Mouse (Mus musculus): ENCODE data around the gene 6030468B19Rik. TPM values are rescaled to one million over a fixed set of nuclear protein-coding genes. Genes with fewer than 3 reads are reported as not detected.

The 6030468B19Rik gene
- polyA plus RNA-seq, 1 experiment: not detected

- no peaks in the 10 kb centered on the region for H3K27me3 ChIP-seq (ENCODE audit: control insufficient read depth, insufficient read depth, insufficient read length)
- no peak overlapping the region for H3K4me3 ChIP-seq
- H3K4me2 ChIP-seq (ENCODE audit: low read depth): no peak overlapping the region
- no peaks in the 10 kb centered on the region for H3K79me2 ChIP-seq (ENCODE audit: control insufficient read depth, insufficient read depth)
- TF ChIP-seq TCF12 (IDR thresholded peaks at IDR 0.05; ENCODE audit: insufficient read depth, poor library complexity, severe bottlenecking) (no peak), MAX (IDR thresholded peaks at IDR 0.05; ENCODE audit: low read depth) (no peak), TCF3 (IDR thresholded peaks at IDR 0.05; ENCODE audit: insufficient read length, low read depth) (no peak), POLR2AphosphoS2 (IDR thresholded peaks at IDR 0.05; ENCODE audit: insufficient read length, low read depth) (no peak), USF1 (IDR thresholded peaks at IDR 0.05; ENCODE audit: low read depth) (no peak), REST (IDR thresholded peaks at IDR 0.05; ENCODE audit: insufficient read depth, insufficient read length) (no peak), SRF (IDR thresholded peaks at IDR 0.05; ENCODE audit: control insufficient read depth, insufficient read length, low read depth) (no peak), MYOD1 (IDR thresholded peaks at IDR 0.05; ENCODE audit: control insufficient read depth in 1 of 3, insufficient read length in 2 of 3, low read depth in 2 of 3) (no peak)
- no peaks in the 10 kb centered on the region for H3K36me3 ChIP-seq (ENCODE audit: control insufficient read depth, insufficient read depth)
- H3ac ChIP-seq (ENCODE audit: control insufficient read depth, insufficient read length): no peak overlapping the region
These were observed 41.6 kb downstream of the 6030468B19Rik start for GRCm38 (mm10) chr11:117839021-117839420.

DNA sequence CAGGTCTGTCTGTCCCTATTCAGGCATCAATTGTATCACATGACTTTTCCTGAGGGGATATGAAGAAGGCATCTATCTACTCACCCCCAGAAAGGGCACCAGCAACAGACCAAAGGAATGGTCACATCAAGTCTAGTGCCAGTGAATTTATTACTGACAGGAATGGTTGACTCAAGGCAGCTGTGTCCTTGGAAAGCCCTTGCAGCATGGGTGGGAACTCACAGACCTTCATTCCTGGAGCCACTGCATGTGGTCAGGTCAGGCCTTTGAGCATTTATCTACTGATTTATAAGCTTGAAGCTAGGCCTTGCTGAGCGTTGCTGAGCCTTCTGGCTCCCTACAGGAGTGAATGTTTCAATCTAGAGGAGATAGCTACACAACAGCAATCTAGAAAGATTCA, 43.5 kb downstream of the 6030468B19Rik start:
- Histone ChIP-seq H3K79me2 (ENCODE audit: control insufficient read depth, insufficient read depth) (no peaks in the 10 kb centered on the region), H3K4me3 (no peak overlapping the region), H3K4me2 (ENCODE audit: low read depth) (no peak overlapping the region), H3K36me3 (ENCODE audit: control insufficient read depth, insufficient read depth) (no peaks in the 10 kb centered on the region), H3ac (ENCODE audit: control insufficient read depth, insufficient read length) (no peak overlapping the region), H3K27me3 (ENCODE audit: control insufficient read depth, insufficient read depth, insufficient read length) (no peaks in the 10 kb centered on the region)
- TF ChIP-seq MYOD1 (IDR thresholded peaks at IDR 0.05; ENCODE audit: control insufficient read depth in 1 of 3, insufficient read length in 2 of 3, low read depth in 2 of 3) (peak in 1 of 3 experiments; percentile 51), REST (IDR thresholded peaks at IDR 0.05; ENCODE audit: insufficient read depth, insufficient read length) (no peak), USF1 (IDR thresholded peaks at IDR 0.05; ENCODE audit: low read depth) (no peak), CEBPB (IDR thresholded peaks at IDR 0.05; ENCODE audit: insufficient read depth, poor library complexity, severe bottlenecking) (no peak), TCF12 (IDR thresholded peaks at IDR 0.05; ENCODE audit: insufficient read depth, poor library complexity, severe bottlenecking) (no peak), SRF (IDR thresholded peaks at IDR 0.05; ENCODE audit: control insufficient read depth, insufficient read length, low read depth) (no peak), TCF3 (IDR thresholded peaks at IDR 0.05; ENCODE audit: insufficient read length, low read depth) (no peak), POLR2AphosphoS2 (IDR thresholded peaks at IDR 0.05; ENCODE audit: insufficient read length, low read depth) (no peak), POLR2A (IDR thresholded peaks at IDR 0.05; ENCODE audit: insufficient read length, low read depth) (no peak), MYOG (IDR thresholded peaks at IDR 0.05; ENCODE audit: control insufficient read depth in 1 of 3, insufficient read depth in 1 of 3, insufficient read length in 2 of 3, low read depth in 2 of 3) (peak in 2 of 3 experiments; percentile 24 to 35), MAX (IDR thresholded peaks at IDR 0.05; ENCODE audit: low read depth) (no peak), E2F4 (IDR thresholded peaks at IDR 0.05; ENCODE audit: insufficient read depth) (no peak)

DNA sequence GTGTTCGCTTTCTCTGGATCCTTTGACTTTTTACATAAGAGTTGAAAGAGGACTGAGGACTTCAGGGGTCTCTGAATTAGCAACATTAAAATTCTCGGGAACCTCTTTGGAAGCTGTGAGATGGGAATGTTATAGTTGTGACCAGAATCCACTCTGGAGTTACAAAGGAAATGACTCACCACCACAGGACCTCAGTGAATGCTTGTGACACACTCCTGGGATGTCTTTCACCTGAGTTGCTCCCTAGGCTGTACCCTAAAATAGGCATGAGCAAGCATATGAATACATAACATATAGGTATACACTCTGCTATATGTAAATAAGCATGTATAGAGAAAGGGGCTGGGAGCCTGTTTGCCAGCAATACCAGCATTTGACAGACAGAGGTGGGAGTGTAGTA, 46.0 kb downstream of the 6030468B19Rik start:
- no peaks in the 10 kb centered on the region for H3K36me3 ChIP-seq (ENCODE audit: control insufficient read depth, insufficient read depth)
- no peaks in the 10 kb centered on the region for H3K79me2 ChIP-seq (ENCODE audit: control insufficient read depth, insufficient read depth)
- H3K4me3 ChIP-seq: no peak overlapping the region
- H3K27me3 ChIP-seq (ENCODE audit: control insufficient read depth, insufficient read depth, insufficient read length): no peaks in the 10 kb centered on the region
- no peak overlapping the region for H3ac ChIP-seq (ENCODE audit: control insufficient read depth, insufficient read length)
- peak overlapping the region; percentile 40 for H3K4me2 ChIP-seq (ENCODE audit: low read depth)
- no peak for TF ChIP-seq CEBPB (IDR thresholded peaks at IDR 0.05; ENCODE audit: insufficient read depth, poor library complexity, severe bottlenecking)
- TF ChIP-seq USF1 (IDR thresholded peaks at IDR 0.05; ENCODE audit: low read depth): no peak
- no peak for TF ChIP-seq TCF3 (IDR thresholded peaks at IDR 0.05; ENCODE audit: insufficient read length, low read depth)
- TF ChIP-seq TCF12 (IDR thresholded peaks at IDR 0.05; ENCODE audit: insufficient read depth, poor library complexity, severe bottlenecking): no peak
- TF ChIP-seq E2F4 (IDR thresholded peaks at IDR 0.05; ENCODE audit: insufficient read depth): no peak
- TF ChIP-seq MAX (IDR thresholded peaks at IDR 0.05; ENCODE audit: low read depth): no peak
- no peak for TF ChIP-seq SRF (IDR thresholded peaks at IDR 0.05; ENCODE audit: control insufficient read depth, insufficient read length, low read depth)
- no peak for TF ChIP-seq REST (IDR thresholded peaks at IDR 0.05; ENCODE audit: insufficient read depth, insufficient read length)
- TF ChIP-seq POLR2A (IDR thresholded peaks at IDR 0.05; ENCODE audit: insufficient read length, low read depth): no peak

DNA sequence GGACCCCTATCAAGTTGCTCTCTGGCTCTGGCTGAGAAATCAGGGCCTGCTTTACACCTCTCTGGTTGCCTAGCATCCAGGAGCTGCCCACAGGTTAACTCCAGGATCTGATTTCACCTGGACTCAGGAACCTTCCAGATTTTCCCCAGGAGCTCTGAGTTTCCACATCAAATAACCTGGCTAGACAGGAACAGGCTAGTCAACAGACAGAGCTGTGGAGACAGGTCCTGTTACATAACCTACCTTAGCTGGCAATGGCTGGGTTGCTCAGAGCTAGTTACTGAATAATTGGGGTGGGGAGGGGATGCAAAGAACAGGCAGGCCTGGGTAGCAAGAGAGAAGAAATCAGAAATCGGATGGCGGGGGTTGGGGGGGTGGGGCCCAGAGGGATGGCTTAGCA, 47.5 kb downstream of the 6030468B19Rik start:
- no peak overlapping the region for H3K4me2 ChIP-seq (ENCODE audit: low read depth)
- H3K4me3 ChIP-seq: no peak overlapping the region
- H3K36me3 ChIP-seq (ENCODE audit: control insufficient read depth, insufficient read depth): no peaks in the 10 kb centered on the region
- H3K27me3 ChIP-seq (ENCODE audit: control insufficient read depth, insufficient read depth, insufficient read length): no peaks in the 10 kb centered on the region
- peaks cover 9% of the 10 kb centered on the region for H3K79me2 ChIP-seq (ENCODE audit: control insufficient read depth, insufficient read depth)
- no peak for TF ChIP-seq TCF12 (IDR thresholded peaks at IDR 0.05; ENCODE audit: insufficient read depth, poor library complexity, severe bottlenecking)
- TF ChIP-seq E2F4 (IDR thresholded peaks at IDR 0.05; ENCODE audit: insufficient read depth): no peak
- TF ChIP-seq CEBPB (IDR thresholded peaks at IDR 0.05; ENCODE audit: insufficient read depth, poor library complexity, severe bottlenecking): no peak
- no peak for TF ChIP-seq MAX (IDR thresholded peaks at IDR 0.05; ENCODE audit: low read depth)
- no peak for TF ChIP-seq POLR2AphosphoS2 (IDR thresholded peaks at IDR 0.05; ENCODE audit: insufficient read length, low read depth)
- no peak for TF ChIP-seq USF1 (IDR thresholded peaks at IDR 0.05; ENCODE audit: low read depth)
- no peak for TF ChIP-seq POLR2A (IDR thresholded peaks at IDR 0.05; ENCODE audit: insufficient read length, low read depth)
- TF ChIP-seq MYOD1 (IDR thresholded peaks at IDR 0.05; ENCODE audit: control insufficient read depth in 1 of 3, insufficient read length in 2 of 3, low read depth in 2 of 3): no peak
- no peak for TF ChIP-seq SRF (IDR thresholded peaks at IDR 0.05; ENCODE audit: control insufficient read depth, insufficient read length, low read depth)
- TF ChIP-seq REST (IDR thresholded peaks at IDR 0.05; ENCODE audit: insufficient read depth, insufficient read length): no peak
- TF ChIP-seq MYOG (IDR thresholded peaks at IDR 0.05; ENCODE audit: control insufficient read depth in 1 of 3, insufficient read depth in 1 of 3, insufficient read length in 2 of 3, low read depth in 2 of 3): no peak
- no peak for TF ChIP-seq TCF3 (IDR thresholded peaks at IDR 0.05; ENCODE audit: insufficient read length, low read depth)
- H3ac ChIP-seq (ENCODE audit: control insufficient read depth, insufficient read length): no peak overlapping the region

DNA sequence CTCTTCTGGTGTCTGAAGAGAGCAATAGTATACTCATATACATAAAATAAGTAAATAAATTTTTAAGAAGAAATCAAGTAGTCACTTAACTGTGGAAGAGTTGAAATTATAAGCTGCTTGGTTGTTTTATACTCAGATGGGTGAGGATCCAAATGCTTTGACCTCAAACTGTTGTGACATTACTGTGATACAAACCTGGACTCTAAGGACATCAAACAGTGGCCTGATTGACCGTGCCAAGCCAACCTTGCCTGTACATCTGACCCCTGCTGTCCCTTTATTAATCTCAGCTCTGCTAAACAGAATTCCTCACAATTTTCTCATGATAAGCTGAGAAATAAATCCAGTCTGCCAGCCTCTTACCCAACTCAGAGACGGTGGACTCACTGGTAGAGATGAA, 48.2 kb downstream of the 6030468B19Rik start:
- no peak overlapping the region for H3K4me2 ChIP-seq (ENCODE audit: low read depth)
- no peaks in the 10 kb centered on the region for H3K36me3 ChIP-seq (ENCODE audit: control insufficient read depth, insufficient read depth)
- H3K4me3 ChIP-seq: no peak overlapping the region
- no peak overlapping the region for H3ac ChIP-seq (ENCODE audit: control insufficient read depth, insufficient read length)
- TF ChIP-seq USF1 (IDR thresholded peaks at IDR 0.05; ENCODE audit: low read depth) (no peak), MYOD1 (IDR thresholded peaks at IDR 0.05; ENCODE audit: control insufficient read depth in 1 of 3, insufficient read length in 2 of 3, low read depth in 2 of 3) (no peak), REST (IDR thresholded peaks at IDR 0.05; ENCODE audit: insufficient read depth, insufficient read length) (no peak), CEBPB (IDR thresholded peaks at IDR 0.05; ENCODE audit: insufficient read depth, poor library complexity, severe bottlenecking) (no peak), MAX (IDR thresholded peaks at IDR 0.05; ENCODE audit: low read depth) (no peak), TCF3 (IDR thresholded peaks at IDR 0.05; ENCODE audit: insufficient read length, low read depth) (no peak), SRF (IDR thresholded peaks at IDR 0.05; ENCODE audit: control insufficient read depth, insufficient read length, low read depth) (no peak), E2F4 (IDR thresholded peaks at IDR 0.05; ENCODE audit: insufficient read depth) (no peak), POLR2A (IDR thresholded peaks at IDR 0.05; ENCODE audit: insufficient read length, low read depth) (no peak), POLR2AphosphoS2 (IDR thresholded peaks at IDR 0.05; ENCODE audit: insufficient read length, low read depth) (no peak), MYOG (IDR thresholded peaks at IDR 0.05; ENCODE audit: control insufficient read depth in 1 of 3, insufficient read depth in 1 of 3, insufficient read length in 2 of 3, low read depth in 2 of 3) (no peak), TCF12 (IDR thresholded peaks at IDR 0.05; ENCODE audit: insufficient read depth, poor library complexity, severe bottlenecking) (no peak)
- H3K27me3 ChIP-seq (ENCODE audit: control insufficient read depth, insufficient read depth, insufficient read length): no peaks in the 10 kb centered on the region
- H3K79me2 ChIP-seq (ENCODE audit: control insufficient read depth, insufficient read depth): peaks cover 16% of the 10 kb centered on the region
